Mouse (Mus musculus) bone marrow, adult 2 months (tissue): Measurements from ENCODE around the gene Creb5. TPM values are rescaled to one million over a fixed set of nuclear protein-coding genes. Genes with fewer than 3 reads are reported as not detected.
A peak's percentile ranks its signal among the peaks of the same experiment; 100 is the strongest.

Experiments used
- H3K27ac ChIP-seq: fragments of 200-500 bp; 2 replicates; pipeline ENCODE4 v1.5.1; 2012; ENCODE audit warnings: low read depth, mild to moderate bottlenecking, control low read depth, inconsistent platforms, low read length; ENCODE audit not compliant: control insufficient read depth, poor library complexity, insufficient read depth
- H3K4me1 ChIP-seq: fragments of 200-500 bp; 2 replicates; pipeline ENCODE4 v1.6.1; 2011; ENCODE audit warnings: low read length; ENCODE audit not compliant: control insufficient read depth, insufficient read depth
- H3K4me3 ChIP-seq: fragments of 200-500 bp; replicated peaks from 2 replicates; pipeline ENCODE3; 2011; ENCODE audit warnings: mild to moderate bottlenecking, low read depth, low read length, control low read depth; ENCODE audit not compliant: control insufficient read depth
- CTCF ChIP-seq: fragments of 200-500 bp; IDR thresholded peaks from 2 replicates; pipeline ENCODE4 v1.5.1; 2011; ENCODE audit warnings: low read length, control low read depth; ENCODE audit not compliant: control insufficient read depth, insufficient read depth
- POLR2A ChIP-seq: fragments of 200-500 bp; IDR thresholded peaks from 2 replicates; pipeline ENCODE4 v1.6.1; 2011; ENCODE audit warnings: low read depth, mild to moderate bottlenecking, control low read depth, low read length, borderline replicate concordance; ENCODE audit not compliant: control insufficient read depth
- WGBS: fragments of 180-500 bp; shearing (Covaris S2); methylation state at CpG from one replicate; pipeline ENCODE4 v1.1.7; 2018; 5-methylcytosine and 5-hydroxymethylcytosine counted together
- polyA plus RNA-seq: library from polyadenylated mRNA; stranded (reverse); fragments of >200 nt; gene quantifications from 2 replicates; pipeline ENCODE4 v1.2.4, GENCODE M21; 2011; ENCODE audit warnings: low replicate concordance; ENCODE audit not compliant: missing spikeins, insufficient read depth, insufficient read length

Creb5 gene
- polyA plus RNA-seq, 1 experiment: 4.0 TPM

DNA sequence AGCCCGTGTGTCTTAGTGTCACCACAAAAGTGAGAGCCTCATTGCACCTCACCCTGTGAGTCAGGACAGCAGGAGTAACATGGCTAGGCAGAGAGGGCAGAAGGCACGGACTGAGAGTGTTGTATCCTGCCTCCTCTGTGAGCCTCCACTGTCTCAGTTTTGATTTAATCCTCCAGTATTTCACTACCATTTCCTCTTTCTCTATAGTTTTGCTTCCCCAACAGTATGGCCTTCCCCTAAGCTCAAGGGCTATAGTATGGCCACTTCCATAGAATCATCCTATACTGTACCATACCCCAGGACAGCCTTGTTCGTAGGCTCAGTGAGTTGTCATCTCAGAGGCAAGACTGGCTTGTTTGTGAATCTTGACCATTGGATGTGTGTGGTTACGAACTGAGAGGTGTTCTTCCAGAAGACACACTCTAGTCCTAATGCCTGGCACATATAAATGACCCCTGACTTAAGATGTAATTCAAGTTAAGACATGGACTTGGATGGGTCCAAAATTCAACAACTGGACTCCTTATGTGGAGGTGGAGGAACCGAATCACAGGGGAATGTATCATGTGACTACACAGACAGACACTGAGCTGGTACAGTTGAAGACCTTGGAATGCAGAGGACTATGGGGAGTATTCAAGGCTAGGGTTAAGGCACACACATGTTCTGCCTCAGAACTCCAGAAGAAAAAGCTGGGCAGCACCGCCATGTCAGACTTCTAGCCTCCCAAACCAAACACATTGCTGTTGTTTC lies 173.1 kb downstream of the Creb5 start:
- Histone ChIP-seq H3K4me3 (no peak overlapping the region), H3K4me1 (peaks cover 2% of the 10 kb centered on the region), H3K27ac (peak overlapping the region; percentile 37; the same call in 1 of the 2 replicates)
- TF ChIP-seq CTCF: no peak
- no peak for TF ChIP-seq POLR2A
- 65% methylated on average over 6 of the region's 6 CpGs for whole genome bisulfite sequencing

DNA sequence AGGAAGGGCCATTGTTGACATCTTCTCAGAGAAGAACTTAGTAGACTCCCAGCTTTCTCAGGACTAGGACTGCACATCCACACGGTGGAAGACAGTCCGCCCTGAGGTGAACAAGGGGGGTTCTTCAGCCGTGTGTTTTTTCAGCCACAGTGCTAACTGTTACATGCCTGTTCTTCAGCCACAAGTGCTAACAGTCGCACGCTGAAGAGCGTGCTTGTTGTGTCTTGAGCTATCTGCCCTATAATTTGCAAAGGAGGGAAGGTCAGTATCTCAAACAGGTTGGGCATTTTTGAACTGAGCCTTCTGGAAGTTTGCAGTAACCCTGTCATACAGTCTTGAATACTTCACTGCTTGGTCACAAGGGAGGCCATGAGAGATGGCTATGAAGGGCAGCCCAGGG lies 174.0 kb downstream of the Creb5 start:
- TF ChIP-seq POLR2A (no peak), CTCF (no peak)
- WGBS: 86% methylated on average over 6 of the region's 6 CpGs

DNA sequence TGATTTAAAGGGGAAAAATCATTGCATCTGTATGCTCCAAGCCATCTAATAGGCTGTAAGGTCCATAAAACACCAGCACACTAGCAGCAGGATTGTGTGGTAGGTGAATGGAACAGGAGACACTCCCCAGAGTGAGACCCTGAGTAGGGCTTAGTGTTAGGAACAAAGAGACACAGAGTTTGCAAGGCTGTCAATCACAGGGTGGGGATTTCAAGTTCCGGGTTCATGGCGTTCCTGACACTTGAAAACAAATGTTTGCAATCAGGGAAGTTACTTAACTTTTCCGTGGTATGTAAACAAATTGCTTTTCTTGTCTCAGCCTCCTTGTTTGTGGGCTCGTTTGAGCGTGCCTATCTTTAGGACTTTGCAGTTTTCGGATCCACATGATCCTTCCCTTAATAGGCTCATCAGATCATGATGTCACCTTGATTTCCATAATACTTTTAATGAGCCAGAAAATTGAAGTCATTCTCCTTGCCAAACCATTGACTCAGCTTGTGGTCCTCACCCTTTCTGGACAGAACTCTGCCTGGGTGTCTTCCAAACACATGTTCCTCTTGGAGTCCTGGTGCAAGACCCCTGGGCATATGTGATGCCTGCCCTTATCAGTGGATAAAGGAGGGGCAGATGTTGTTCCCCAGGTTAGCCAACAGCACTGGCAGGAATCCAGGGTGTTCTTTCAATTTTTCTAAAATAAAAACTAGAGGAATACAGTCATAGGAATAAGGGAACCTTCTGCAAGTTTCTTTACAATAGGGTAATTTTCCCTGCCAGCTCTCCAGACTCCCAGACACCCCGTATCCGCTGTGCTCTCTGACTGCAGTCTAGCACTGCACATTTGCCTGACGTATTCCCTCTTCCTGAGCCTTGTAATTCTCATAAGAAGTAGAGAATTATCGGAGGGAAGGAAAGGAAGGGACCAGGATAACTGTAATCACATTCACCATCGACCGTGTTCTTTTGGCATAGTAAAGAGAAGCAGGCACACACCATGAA lies 175.0 kb downstream of the Creb5 start:
- peak overlapping the region; percentile 57; the same call in 1 of the 2 replicates for H3K27ac ChIP-seq
- WGBS: 69% methylated on average over 12 of the region's 12 CpGs
- TF ChIP-seq CTCF: no peak
- TF ChIP-seq POLR2A: no peak

More for the DNA sequence above, 174.0 kb downstream of the Creb5 start:
- Histone ChIP-seq H3K27ac (no peak overlapping the region), H3K4me3 (no peak overlapping the region), H3K4me1 (peaks cover 2% of the 10 kb centered on the region)

DNA sequence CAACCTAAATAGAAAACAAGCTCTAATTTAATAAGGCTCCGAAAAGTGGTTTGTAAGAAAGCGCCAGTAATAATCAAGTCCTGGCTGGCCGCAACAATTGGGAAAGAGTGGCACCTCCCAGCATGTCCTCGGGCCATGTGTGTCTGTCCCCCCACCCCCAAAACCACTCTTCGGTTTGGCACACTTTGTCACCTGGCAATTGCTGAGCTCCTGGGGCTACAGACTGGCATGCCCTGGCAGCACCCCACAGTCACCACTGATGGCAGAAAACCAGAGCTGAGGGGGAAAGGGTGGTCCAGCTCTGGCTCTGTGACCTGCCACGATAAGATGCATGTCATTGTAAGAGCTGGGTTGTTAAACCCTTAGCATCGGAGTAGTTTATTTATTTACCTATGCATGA lies 175.7 kb downstream of the Creb5 start:
- H3K27ac ChIP-seq: no peak overlapping the region
- H3K4me1 ChIP-seq: peaks cover 2% of the 10 kb centered on the region
- no peak overlapping the region for H3K4me3 ChIP-seq
- WGBS: 74% methylated on average over 7 of the region's 7 CpGs
- TF ChIP-seq CTCF (no peak), POLR2A (no peak)

More for the DNA sequence above, 175.0 kb downstream of the Creb5 start:
- Histone ChIP-seq H3K4me3 (no peak overlapping the region), H3K4me1 (peaks cover 2% of the 10 kb centered on the region)

DNA sequence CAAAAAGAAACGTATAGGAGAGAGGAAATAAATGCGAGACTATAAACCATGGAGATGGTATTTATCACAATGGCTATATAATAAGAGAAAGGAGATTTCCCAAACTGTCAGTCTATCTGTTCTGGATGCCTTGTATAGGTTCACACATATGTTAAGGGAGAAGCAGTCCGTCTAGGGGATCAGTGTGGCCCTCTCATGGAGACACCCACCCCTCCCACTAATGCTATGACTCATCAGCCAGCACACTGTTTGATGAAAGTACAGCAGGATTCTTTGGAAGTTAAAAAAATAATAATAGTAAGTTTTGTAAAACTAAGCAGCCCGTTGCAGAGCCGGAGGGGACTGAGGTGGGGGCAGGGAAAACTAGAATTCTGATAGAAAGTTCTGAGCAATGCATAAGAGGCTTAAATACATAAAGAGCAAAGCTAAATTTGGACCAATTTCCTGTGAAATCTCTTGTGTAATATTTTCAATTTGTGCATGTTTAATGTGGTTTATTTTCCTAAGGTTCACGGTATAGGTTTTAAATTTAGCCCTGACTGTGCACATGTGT lies 176.3 kb downstream of the Creb5 start:
- Histone ChIP-seq H3K4me1 (peaks cover 2% of the 10 kb centered on the region), H3K4me3 (no peak overlapping the region), H3K27ac (no peak overlapping the region)
- 51% methylated on average over 6 of the region's 6 CpGs for WGBS
- TF ChIP-seq CTCF (no peak), POLR2A (no peak)

DNA sequence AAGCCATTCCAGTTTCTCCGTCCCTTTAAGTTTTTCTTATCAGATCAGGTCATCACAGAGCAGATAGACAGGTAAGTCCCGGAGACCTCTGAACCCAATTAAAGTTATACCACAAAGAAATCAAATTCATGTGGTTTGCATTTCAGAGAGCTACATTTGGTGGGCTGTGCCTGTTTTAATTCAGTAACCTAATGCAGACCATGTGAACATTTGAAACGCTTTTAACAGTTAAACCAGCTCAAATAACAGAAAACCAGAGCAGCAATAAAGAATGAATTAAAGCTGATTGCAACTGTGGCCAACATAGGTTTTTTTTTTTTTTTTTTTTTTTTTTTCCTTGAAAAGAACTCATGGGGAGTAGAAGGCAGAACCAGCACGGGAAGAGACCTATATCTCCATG lies 182.1 kb downstream of the Creb5 start:
- Histone ChIP-seq H3K4me3 (no peak overlapping the region), H3K27ac (no peak overlapping the region), H3K4me1 (no peaks in the 10 kb centered on the region; the same call in 1 of the 2 replicates)
- 76% methylated on average over 4 of the region's 4 CpGs for WGBS
- TF ChIP-seq POLR2A (no peak), CTCF (no peak)

DNA sequence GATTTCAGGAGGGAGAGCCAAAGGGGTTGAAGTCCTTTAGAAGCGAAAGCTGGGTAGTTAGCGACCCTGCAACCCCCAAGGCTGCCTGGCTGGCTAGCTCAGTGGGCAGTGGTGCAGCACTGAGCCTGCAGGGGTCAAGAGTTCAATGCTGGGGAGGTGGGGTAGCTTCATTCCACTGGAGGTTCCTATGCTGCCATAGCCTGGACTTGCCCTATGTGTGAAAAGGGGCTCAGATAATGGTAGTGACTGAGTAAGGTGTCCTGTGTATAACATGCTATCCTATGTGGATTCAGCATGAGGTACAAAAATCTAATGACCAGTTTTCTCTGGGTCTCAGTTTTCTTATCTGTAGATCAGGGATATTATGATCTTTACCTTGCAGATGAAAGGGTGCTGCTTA lies 182.6 kb downstream of the Creb5 start:
- TF ChIP-seq POLR2A (no peak), CTCF (no peak)
- WGBS: 85% methylated on average over 2 of the region's 2 CpGs
- no peak overlapping the region for H3K4me3 ChIP-seq
- H3K27ac ChIP-seq: no peak overlapping the region
- no peaks in the 10 kb centered on the region; the same call in 1 of the 2 replicates for H3K4me1 ChIP-seq

DNA sequence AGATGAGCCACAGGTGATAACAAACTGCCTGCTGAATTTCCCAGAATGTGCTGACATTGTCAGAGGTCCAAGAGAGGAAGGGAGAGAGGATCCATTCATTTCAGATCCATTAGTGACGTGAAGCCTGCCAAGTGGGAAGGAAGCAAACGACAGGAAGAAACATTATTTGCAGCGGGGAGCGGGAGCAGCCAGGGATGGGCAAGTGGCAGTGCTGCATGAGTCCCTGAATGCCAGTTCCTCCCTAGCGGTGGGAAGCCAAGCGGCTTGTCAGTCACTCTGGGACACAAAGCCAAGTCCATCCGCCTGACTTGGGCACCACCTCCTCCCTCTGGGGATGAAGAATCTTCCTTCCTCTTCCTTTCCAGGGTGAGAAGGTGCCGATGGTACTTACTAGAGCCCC lies 183.5 kb downstream of the Creb5 start:
- Histone ChIP-seq H3K4me3 (no peak overlapping the region), H3K4me1 (no peaks in the 10 kb centered on the region; the same call in 1 of the 2 replicates), H3K27ac (no peak overlapping the region)
- WGBS: 65% methylated on average over 8 of the region's 8 CpGs
- TF ChIP-seq CTCF: no peak
- TF ChIP-seq POLR2A: no peak
